Mouse (Mus musculus) MN1 (cell line): ENCODE results near the gene Lag3.
"Not testable (repeated sequence)": the region's sequence is repeated elsewhere in the genome, so short reads cannot be mapped to it uniquely, and the experiment has no call there.

ENCODE experiments used
- DNase-seq: peaks from one replicate; pipeline ENCODE4 v3.0.0-alpha.2; 2016; ENCODE audit warnings: low spot score

Lag3 gene

GRCm38 (mm10) chr6:124900056-124900800, 11.3 kb downstream of the Lag3 start:
- DNase-seq, result no peak

GRCm38 (mm10) chr6:124898359-124898758, 13.1 kb downstream of the Lag3 start:
- DNase-seq, result no peak

- DNase-seq, result not testable (repeated sequence)
Observed at GRCm38 (mm10) chr6:124894113-124894512, 17.4 kb downstream of the Lag3 start.

GRCm38 (mm10) chr6:124890997-124891396, 20.5 kb downstream of the Lag3 start:
- DNase-seq, result no peak

GRCm38 (mm10) chr6:124888555-124889125, 22.9 kb downstream of the Lag3 start:
- DNase-seq, result no peak

GRCm38 (mm10) chr6:124887986-124888385, 23.5 kb downstream of the Lag3 start, which contains the start of gene Cd4:
TSS of gene Cd4 (minus strand) at chr6:124888221.
- no peak for DNase-seq

GRCm38 (mm10) chr6:124885956-124886381, 25.5 kb downstream of the Lag3 start:
- DNase-seq, result no peak

- no peak for DNase-seq
Observed at GRCm38 (mm10) chr6:124884714-124885500, 26.6 kb downstream of the Lag3 start.

GRCm38 (mm10) chr6:124883351-124883750, 28.2 kb downstream of the Lag3 start:
- DNase-seq, result no peak

GRCm38 (mm10) chr6:124881821-124882220, 29.7 kb downstream of the Lag3 start:
- DNase-seq, result no peak

- no peak for DNase-seq
Observed at GRCm38 (mm10) chr6:124879390-124879789, 32.1 kb downstream of the Lag3 start.

- DNase-seq, result no peak
Observed at GRCm38 (mm10) chr6:124874348-124874747, 37.2 kb downstream of the Lag3 start.

- DNase-seq, result no peak
Observed at GRCm38 (mm10) chr6:124866560-124866959, 44.9 kb downstream of the Lag3 start.

GRCm38 (mm10) chr6:124865766-124866362, 45.6 kb downstream of the Lag3 start:
- no peak for DNase-seq

GRCm38 (mm10) chr6:124863658-124864298, 47.7 kb downstream of the Lag3 start, which contains the start of gene Gpr162:
TSS of gene Gpr162 (minus strand) at chr6:124863983.
- DNase-seq, result peak; percentile 76

- DNase-seq, result no peak
Observed at GRCm38 (mm10) chr6:124863125-124863657, 48.3 kb downstream of the Lag3 start.

GRCm38 (mm10) chr6:124862406-124863124, 48.9 kb downstream of the Lag3 start:
- DNase-seq, result no peak

- DNase-seq, result no peak
Observed at GRCm38 (mm10) chr6:124861802-124862201, 49.7 kb downstream of the Lag3 start.

GRCm38 (mm10) chr6:124861266-124861665, 50.2 kb downstream of the Lag3 start:
- DNase-seq, result no peak

GRCm38 (mm10) chr6:124860511-124860910, 51.0 kb downstream of the Lag3 start:
- DNase-seq, result no peak

- peak; percentile 90 for DNase-seq
Observed at GRCm38 (mm10) chr6:124859725-124860124, 51.8 kb downstream of the Lag3 start.
